Mouse (Mus musculus) midbrain, embryonic 14.5 days (tissue): ENCODE data around the gene Car11. TPM values are rescaled to one million over a fixed set of nuclear protein-coding genes. Genes with fewer than 3 reads are reported as not detected.

ENCODE experiments used
- ATAC-seq: fragments of 200-750 bp; cut with Nextera tagmentation; 2 replicates; pipeline ENCODE4 v1.8.0; 2017; ENCODE audit warnings: moderate number of reproducible peaks, moderate library complexity; ENCODE audit not compliant: low FRiP score, low TSS enrichment
- DNase-seq: peaks from one replicate; pipeline ENCODE4 v3.0.0-alpha.2; 2015
- H3K27ac ChIP-seq: fragments of 300-500 bp; sonication (generic); replicated peaks from 2 replicates; pipeline ENCODE4 v1.5.1; 2014; ENCODE audit warnings: mild to moderate bottlenecking, low read depth, low read length, moderate library complexity
- H3K27me3 ChIP-seq: fragments of 300-500 bp; sonication (generic); 2 replicates; pipeline ENCODE4 v1.6.1; 2014; ENCODE audit warnings: low read length, control low read depth, mixed read lengths; ENCODE audit not compliant: control insufficient read depth, insufficient read depth
- H3K36me3 ChIP-seq: fragments of 300-500 bp; sonication (generic); 2 replicates; pipeline ENCODE4 v1.6.1; 2014; ENCODE audit warnings: low read length, control low read depth; ENCODE audit not compliant: control insufficient read depth, insufficient read depth
- H3K4me1 ChIP-seq: fragments of 300-500 bp; sonication (generic); 2 replicates; pipeline ENCODE4 v1.6.1; 2014; ENCODE audit warnings: mild to moderate bottlenecking, antibody characterized with exemption, low read length, control low read depth; ENCODE audit not compliant: control insufficient read depth, insufficient read depth
- H3K4me2 ChIP-seq: fragments of 300-500 bp; sonication (generic); 2 replicates; pipeline ENCODE4 v1.6.1; 2014; ENCODE audit warnings: mild to moderate bottlenecking, low read length, moderate library complexity
- H3K4me3 ChIP-seq: fragments of 300-500 bp; sonication (generic); replicated peaks from 2 replicates; pipeline ENCODE4 v1.5.1; 2014; ENCODE audit warnings: low read depth, low read length
- H3K9ac ChIP-seq: fragments of 300-500 bp; sonication (generic); replicated peaks from 2 replicates; pipeline ENCODE4 v1.6.1; 2014; ENCODE audit warnings: mild to moderate bottlenecking, low read length, moderate library complexity
- H3K9me3 ChIP-seq: fragments of 300-500 bp; sonication (generic); 2 replicates; pipeline ENCODE4 v1.6.1; 2016; ENCODE audit warnings: low read length, control low read depth, mixed read lengths; ENCODE audit not compliant: control insufficient read depth
- WGBS: fragments of 180-500 bp; shearing (Covaris S2); extraction: QIAGEN DNeasy Blood & Tissue Kit; methylation state at CpG from one replicate; pipeline ENCODE4 v1.1.7; 2014; 5-methylcytosine and 5-hydroxymethylcytosine counted together
- polyA plus RNA-seq: library from polyadenylated mRNA; unstranded; fragments of >200 nt; fragmentation: Nextera tagmentation; extraction: Ambion mirVana; gene quantifications from 2 replicates; pipeline ENCODE4 v1.2.1, GENCODE M21; 2014

Gene Car11
- polyA plus RNA-seq, 1 experiment from 2014 or later: 28.1 TPM

GRCm38 (mm10) chr7:45706721-45707241, 7.1 kb downstream of the Car11 start:
- Histone ChIP-seq H3K36me3 (peaks cover 21% of the 10 kb centered on the region), H3K4me1 (peaks cover 73% of the 10 kb centered on the region)
- no peak for ATAC-seq

GRCm38 (mm10) chr7:45707375-45707967, 7.8 kb downstream of the Car11 start:
- no peak for ATAC-seq

More at GRCm38 (mm10) chr7:45706721-45707241, 7.1 kb downstream of the Car11 start:
- Histone ChIP-seq H3K4me3 (peak overlapping the region; percentile 51), H3K27ac (0 out of 2 replicates have a peak overlapping the region, but pooled peaks have one; percentile 1), H3K9me3 (no peaks in the 10 kb centered on the region), H3K9ac (peak overlapping the region; percentile 61), H3K27me3 (no peaks in the 10 kb centered on the region), H3K4me2 (peak overlapping the region; percentile 96)
- WGBS: 2% methylated on average over 36 of the region's 45 CpGs
- peak; percentile 86 for DNase-seq

GRCm38 (mm10) chr7:45708221-45708761, 8.6 kb downstream of the Car11 start:
- peaks cover 65% of the 10 kb centered on the region for H3K4me1 ChIP-seq
- H3K27ac ChIP-seq: peak overlapping the region; percentile 67
- no peak overlapping the region for H3K4me3 ChIP-seq
- no peak for ATAC-seq
- H3K27me3 ChIP-seq: no peaks in the 10 kb centered on the region
- H3K9me3 ChIP-seq: no peaks in the 10 kb centered on the region
- H3K9ac ChIP-seq: 0 out of 2 replicates have a peak overlapping the region, but pooled peaks have one; percentile 6
- WGBS: 56% methylated on average over 13 of the region's 13 CpGs
- DNase-seq: no peak
- H3K4me2 ChIP-seq: peak overlapping the region; percentile 96
- peaks cover 36% of the 10 kb centered on the region for H3K36me3 ChIP-seq

More at GRCm38 (mm10) chr7:45707375-45707967, 7.8 kb downstream of the Car11 start:
- Histone ChIP-seq H3K36me3 (peaks cover 28% of the 10 kb centered on the region), H3K4me2 (peak overlapping the region; percentile 96), H3K27me3 (no peaks in the 10 kb centered on the region), H3K4me1 (peaks cover 73% of the 10 kb centered on the region), H3K27ac (peak overlapping the region; percentile 1; the same call in 1 of the 2 replicates), H3K9me3 (no peaks in the 10 kb centered on the region), H3K9ac (no peak overlapping the region), H3K4me3 (peak overlapping the region; percentile 51)
- under 1% methylated on average over 27 of the region's 27 CpGs for WGBS
- peak; percentile 91 for DNase-seq

GRCm38 (mm10) chr7:45709036-45709435, 9.4 kb downstream of the Car11 start:
- peak; percentile 84 for DNase-seq
- Histone ChIP-seq H3K27ac (peak overlapping the region; percentile 67), H3K27me3 (no peaks in the 10 kb centered on the region), H3K4me1 (peaks cover 58% of the 10 kb centered on the region), H3K9me3 (no peaks in the 10 kb centered on the region), H3K9ac (no peak overlapping the region), H3K36me3 (peaks cover 39% of the 10 kb centered on the region), H3K4me3 (no peak overlapping the region), H3K4me2 (peak overlapping the region; percentile 96)
- ATAC-seq: no peak
- 20% methylated on average over 6 of the region's 6 CpGs for WGBS

- peak overlapping the region; percentile 96 for H3K4me2 ChIP-seq
- H3K4me3 ChIP-seq: no peak overlapping the region
- peak overlapping the region; percentile 67 for H3K27ac ChIP-seq
- H3K4me1 ChIP-seq: peaks cover 63% of the 10 kb centered on the region
- no peaks in the 10 kb centered on the region for H3K27me3 ChIP-seq
- ATAC-seq: no peak
- 61% methylated on average over 14 of the region's 14 CpGs for WGBS
- H3K9me3 ChIP-seq: no peaks in the 10 kb centered on the region
- no peak for DNase-seq
- H3K36me3 ChIP-seq: peaks cover 39% of the 10 kb centered on the region
- no peak overlapping the region; the same call in 1 of the 2 replicates for H3K9ac ChIP-seq
Measured at GRCm38 (mm10) chr7:45709677-45710355, 10.2 kb downstream of the Car11 start.

- peaks cover 61% of the 10 kb centered on the region for H3K4me1 ChIP-seq
- no peak overlapping the region for H3K4me2 ChIP-seq
- H3K27ac ChIP-seq: peak overlapping the region; percentile 67
- ATAC-seq: no peak
- no peak for DNase-seq
- H3K27me3 ChIP-seq: no peaks in the 10 kb centered on the region
- H3K4me3 ChIP-seq: no peak overlapping the region
- no peak overlapping the region for H3K9ac ChIP-seq
- H3K36me3 ChIP-seq: peaks cover 39% of the 10 kb centered on the region
- H3K9me3 ChIP-seq: no peaks in the 10 kb centered on the region
- WGBS: 93% methylated on average over 20 of the region's 20 CpGs
Measured at GRCm38 (mm10) chr7:45710477-45711191, 11.0 kb downstream of the Car11 start.

GRCm38 (mm10) chr7:45711316-45712021, 11.8 kb downstream of the Car11 start:
- Histone ChIP-seq H3K4me2 (no peak overlapping the region), H3K9me3 (no peaks in the 10 kb centered on the region), H3K4me3 (no peak overlapping the region), H3K27me3 (no peaks in the 10 kb centered on the region), H3K9ac (no peak overlapping the region), H3K36me3 (peaks cover 39% of the 10 kb centered on the region), H3K27ac (no peak overlapping the region), H3K4me1 (peaks cover 61% of the 10 kb centered on the region)
- 93% methylated on average over 24 of the region's 24 CpGs for WGBS
- ATAC-seq (no peak), DNase-seq (no peak)
